Mouse (Mus musculus): ENCODE measurements at regions not wholly inside any gene's neighbourhood (a gene's known extent, or its start where the extent isn't known, plus 50 kb on each side); places are given as distances from the start of the nearest gene placed in this dataset.

- H3K4me3 ChIP-seq: no peak overlapping the region
- H3K9ac ChIP-seq: no peak overlapping the region
- no peak overlapping the region for H3K4me2 ChIP-seq (replicated peaks)
- no peaks in the 10 kb centered on the region for H3K9me3 ChIP-seq
- no peak for ATAC-seq (ENCODE audit: insufficient number of reproducible peaks, insufficient read depth, low FRiP score, low TSS enrichment)
- H3K27ac ChIP-seq: 0 out of 2 replicates have a peak overlapping the region, but pooled peaks have one; percentile 11
- H3K36me3 ChIP-seq: no peaks in the 10 kb centered on the region
- no peaks in the 10 kb centered on the region for H3K27me3 ChIP-seq
- peaks cover 7% of the 10 kb centered on the region; the same call in 1 of the 2 replicates for H3K4me1 ChIP-seq
- WGBS: 44% methylated on average over 2 of the region's 2 CpGs
Observed at GRCm38 (mm10) chr7:135798441-135798840, 82.3 kb upstream of the Mki67 start.

- no peak for ATAC-seq (ENCODE audit: insufficient number of reproducible peaks, insufficient read depth, low FRiP score, low TSS enrichment)
- Histone ChIP-seq H3K9me3 (no peaks in the 10 kb centered on the region), H3K4me1 (peaks cover 12% of the 10 kb centered on the region; the same call in 1 of the 2 replicates), H3K4me3 (no peak overlapping the region), H3K36me3 (no peaks in the 10 kb centered on the region), H3K27me3 (no peaks in the 10 kb centered on the region), H3K27ac (no peak overlapping the region), H3K4me2 (replicated peaks) (no peak overlapping the region), H3K9ac (no peak overlapping the region)
- WGBS: 81% methylated on average over 15 of the region's 15 CpGs
Observed at GRCm38 (mm10) chr7:135802598-135803121, 86.5 kb upstream of the Mki67 start.

- 31% methylated on average over 7 of the region's 7 CpGs for WGBS
- Histone ChIP-seq H3K9ac (no peak overlapping the region), H3K27ac (no peak overlapping the region), H3K4me1 (peaks cover 12% of the 10 kb centered on the region; the same call in 1 of the 2 replicates), H3K9me3 (no peaks in the 10 kb centered on the region), H3K27me3 (no peaks in the 10 kb centered on the region), H3K4me3 (no peak overlapping the region), H3K4me2 (replicated peaks) (no peak overlapping the region), H3K36me3 (no peaks in the 10 kb centered on the region)
- no peak for ATAC-seq (ENCODE audit: insufficient number of reproducible peaks, insufficient read depth, low FRiP score, low TSS enrichment)
Observed at GRCm38 (mm10) chr7:135804730-135805129, 88.6 kb upstream of the Mki67 start.

- H3K4me3 ChIP-seq: no peak overlapping the region
- ATAC-seq (ENCODE audit: insufficient number of reproducible peaks, insufficient read depth, low FRiP score, low TSS enrichment): no peak
- no peaks in the 10 kb centered on the region for H3K36me3 ChIP-seq
- H3K27me3 ChIP-seq: no peaks in the 10 kb centered on the region
- no peak overlapping the region for H3K27ac ChIP-seq
- H3K9me3 ChIP-seq: no peaks in the 10 kb centered on the region
- 85% methylated on average over 8 of the region's 8 CpGs for WGBS
- H3K9ac ChIP-seq: no peak overlapping the region
- no peak overlapping the region for H3K4me2 ChIP-seq (replicated peaks)
- peaks cover 8% of the 10 kb centered on the region; the same call in 1 of the 2 replicates for H3K4me1 ChIP-seq
Observed at GRCm38 (mm10) chr7:135806139-135806538, 90.0 kb upstream of the Mki67 start.

GRCm38 (mm10) chr7:135806673-135807072 is 90.5 kb upstream of the Mki67 start:
- Histone ChIP-seq H3K36me3 (no peaks in the 10 kb centered on the region), H3K4me3 (no peak overlapping the region), H3K27ac (no peak overlapping the region), H3K9me3 (no peaks in the 10 kb centered on the region), H3K4me2 (replicated peaks) (no peak overlapping the region), H3K27me3 (no peaks in the 10 kb centered on the region), H3K9ac (no peak overlapping the region), H3K4me1 (peaks cover 8% of the 10 kb centered on the region; the same call in 1 of the 2 replicates)
- WGBS: 88% methylated on average over 7 of the region's 7 CpGs
- no peak for ATAC-seq (ENCODE audit: insufficient number of reproducible peaks, insufficient read depth, low FRiP score, low TSS enrichment)

- no peak for ATAC-seq (ENCODE audit: insufficient number of reproducible peaks, insufficient read depth, low FRiP score, low TSS enrichment)
- H3K4me1 ChIP-seq: 0 out of 2 replicates have a peak, but pooled peaks cover 5% of the 10 kb centered on the region
- WGBS: 78% methylated on average over 10 of the region's 10 CpGs
Observed at GRCm38 (mm10) chr7:135809167-135809566, 93.0 kb upstream of the Mki67 start.

GRCm38 (mm10) chr7:135809751-135810379 is 93.7 kb upstream of the Mki67 start:
- H3K4me1 ChIP-seq: 0 out of 2 replicates have a peak, but pooled peaks cover 1% of the 10 kb centered on the region
- H3K9ac ChIP-seq: no peak overlapping the region
- no peak overlapping the region for H3K4me3 ChIP-seq
- no peak for ATAC-seq (ENCODE audit: insufficient number of reproducible peaks, insufficient read depth, low FRiP score, low TSS enrichment)
- H3K27ac ChIP-seq: no peak overlapping the region
- H3K36me3 ChIP-seq: no peaks in the 10 kb centered on the region
- H3K4me2 ChIP-seq (replicated peaks): no peak overlapping the region
- WGBS: 63% methylated on average over 12 of the region's 12 CpGs
- no peaks in the 10 kb centered on the region for H3K9me3 ChIP-seq
- H3K27me3 ChIP-seq: no peaks in the 10 kb centered on the region

More at GRCm38 (mm10) chr7:135809167-135809566, 93.0 kb upstream of the Mki67 start:
- no peak overlapping the region for H3K9ac ChIP-seq
- H3K4me3 ChIP-seq: no peak overlapping the region
- no peak overlapping the region for H3K4me2 ChIP-seq (replicated peaks)
- H3K27me3 ChIP-seq: no peaks in the 10 kb centered on the region
- no peak overlapping the region for H3K27ac ChIP-seq
- no peaks in the 10 kb centered on the region for H3K36me3 ChIP-seq
- H3K9me3 ChIP-seq: no peaks in the 10 kb centered on the region

GRCm38 (mm10) chr7:135810971-135811370 is 94.8 kb upstream of the Mki67 start:
- no peaks in the 10 kb centered on the region for H3K27me3 ChIP-seq
- H3K9ac ChIP-seq: no peak overlapping the region
- 81% methylated on average over 9 of the region's 9 CpGs for WGBS
- ATAC-seq (ENCODE audit: insufficient number of reproducible peaks, insufficient read depth, low FRiP score, low TSS enrichment): no peak
- no peak overlapping the region for H3K27ac ChIP-seq
- H3K36me3 ChIP-seq: no peaks in the 10 kb centered on the region
- H3K4me2 ChIP-seq (replicated peaks): no peak overlapping the region
- no peak overlapping the region for H3K4me3 ChIP-seq
- H3K9me3 ChIP-seq: no peaks in the 10 kb centered on the region
- no peaks in the 10 kb centered on the region for H3K4me1 ChIP-seq

GRCm38 (mm10) chr7:135813616-135814015 is 97.5 kb upstream of the Mki67 start:
- Histone ChIP-seq H3K9ac (no peak overlapping the region), H3K4me1 (no peaks in the 10 kb centered on the region), H3K27me3 (no peaks in the 10 kb centered on the region), H3K9me3 (no peaks in the 10 kb centered on the region), H3K36me3 (no peaks in the 10 kb centered on the region), H3K27ac (no peak overlapping the region), H3K4me3 (no peak overlapping the region), H3K4me2 (replicated peaks) (no peak overlapping the region)
- 92% methylated on average over 3 of the region's 3 CpGs for WGBS
- no peak for ATAC-seq (ENCODE audit: insufficient number of reproducible peaks, insufficient read depth, low FRiP score, low TSS enrichment)

- no peaks in the 10 kb centered on the region for H3K27me3 ChIP-seq
- ATAC-seq (ENCODE audit: insufficient number of reproducible peaks, insufficient read depth, low FRiP score, low TSS enrichment): no peak
- H3K4me2 ChIP-seq (replicated peaks): no peak overlapping the region
- no peak overlapping the region for H3K27ac ChIP-seq
- H3K9ac ChIP-seq: no peak overlapping the region
- WGBS: 91% methylated on average over 3 of the region's 3 CpGs
- no peaks in the 10 kb centered on the region for H3K36me3 ChIP-seq
- H3K4me3 ChIP-seq: no peak overlapping the region
- no peaks in the 10 kb centered on the region for H3K9me3 ChIP-seq
- H3K4me1 ChIP-seq: no peaks in the 10 kb centered on the region
Observed at GRCm38 (mm10) chr7:135816191-135816590, 100.0 kb upstream of the Mki67 start.

GRCm38 (mm10) chr7:135817868-135818267 is 101.7 kb upstream of the Mki67 start:
- Histone ChIP-seq H3K4me2 (replicated peaks) (no peak overlapping the region), H3K9me3 (no peaks in the 10 kb centered on the region), H3K4me1 (no peaks in the 10 kb centered on the region), H3K27ac (no peak overlapping the region), H3K4me3 (no peak overlapping the region), H3K9ac (no peak overlapping the region), H3K27me3 (no peaks in the 10 kb centered on the region), H3K36me3 (no peaks in the 10 kb centered on the region)
- 61% methylated on average over 3 of the region's 3 CpGs for WGBS
- no peak for ATAC-seq (ENCODE audit: insufficient number of reproducible peaks, insufficient read depth, low FRiP score, low TSS enrichment)

GRCm38 (mm10) chr7:135818298-135818697 is 102.1 kb upstream of the Mki67 start:
- H3K4me1 ChIP-seq: no peaks in the 10 kb centered on the region
- no peak for ATAC-seq (ENCODE audit: insufficient number of reproducible peaks, insufficient read depth, low FRiP score, low TSS enrichment)
- no peaks in the 10 kb centered on the region for H3K9me3 ChIP-seq
- no peak overlapping the region for H3K4me3 ChIP-seq
- no peaks in the 10 kb centered on the region for H3K36me3 ChIP-seq
- WGBS: 78% methylated on average over 3 of the region's 3 CpGs
- no peak overlapping the region for H3K9ac ChIP-seq
- H3K4me2 ChIP-seq (replicated peaks): no peak overlapping the region
- H3K27ac ChIP-seq: no peak overlapping the region
- no peaks in the 10 kb centered on the region for H3K27me3 ChIP-seq
